Mouse (Mus musculus): Measurements from ENCODE around the gene 9530003J23Rik. TPM values are rescaled to one million over a fixed set of nuclear protein-coding genes. Genes with fewer than 3 reads are reported as not detected.

The 9530003J23Rik gene
- polyA plus RNA-seq, 1 experiment: not detected

DNA sequence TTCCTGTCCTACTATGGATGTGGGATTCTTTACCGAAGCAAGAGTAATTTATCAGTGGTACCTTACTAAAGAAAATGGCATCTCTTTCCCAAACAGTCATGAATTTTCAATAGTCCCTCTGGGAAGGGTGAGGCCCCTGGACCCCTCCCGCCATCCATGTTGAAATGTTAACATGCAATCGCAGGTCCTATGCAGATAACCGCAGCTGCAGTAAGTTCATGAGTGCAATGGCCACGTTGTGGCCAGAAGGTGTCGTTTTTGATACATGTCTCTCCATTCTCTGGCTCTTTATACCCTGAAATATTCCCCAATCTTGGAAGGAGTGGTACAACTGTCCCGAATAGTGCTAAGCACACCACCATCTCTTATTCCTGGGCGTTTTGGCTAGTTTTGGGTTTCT, 13.4 kb downstream of the 9530003J23Rik start:
- TF ChIP-seq E2F4 (IDR thresholded peaks at IDR 0.05; ENCODE audit: insufficient read depth): no peak
- TF ChIP-seq MYOG (IDR thresholded peaks at IDR 0.05; ENCODE audit: control insufficient read depth in 1 of 3, insufficient read depth in 1 of 3, insufficient read length in 2 of 3, low read depth in 2 of 3): no peak
- no peak for TF ChIP-seq USF1 (IDR thresholded peaks at IDR 0.05; ENCODE audit: low read depth)
- no peak for TF ChIP-seq POLR2A (IDR thresholded peaks at IDR 0.05; ENCODE audit: insufficient read length, low read depth)
- TF ChIP-seq TCF12 (IDR thresholded peaks at IDR 0.05; ENCODE audit: insufficient read depth, poor library complexity, severe bottlenecking): no peak
- peak overlapping the region; percentile 52 for H3K4me3 ChIP-seq
- H3K79me2 ChIP-seq (ENCODE audit: control insufficient read depth, insufficient read depth): peaks cover 22% of the 10 kb centered on the region
- H3K4me2 ChIP-seq (ENCODE audit: low read depth): peak overlapping the region; percentile 94
- no peak overlapping the region for H3ac ChIP-seq (ENCODE audit: control insufficient read depth, insufficient read length)
- H3K36me3 ChIP-seq (ENCODE audit: control insufficient read depth, insufficient read depth): peaks cover 16% of the 10 kb centered on the region
- H3K27me3 ChIP-seq (ENCODE audit: control insufficient read depth, insufficient read depth, insufficient read length): peaks cover 5% of the 10 kb centered on the region

DNA sequence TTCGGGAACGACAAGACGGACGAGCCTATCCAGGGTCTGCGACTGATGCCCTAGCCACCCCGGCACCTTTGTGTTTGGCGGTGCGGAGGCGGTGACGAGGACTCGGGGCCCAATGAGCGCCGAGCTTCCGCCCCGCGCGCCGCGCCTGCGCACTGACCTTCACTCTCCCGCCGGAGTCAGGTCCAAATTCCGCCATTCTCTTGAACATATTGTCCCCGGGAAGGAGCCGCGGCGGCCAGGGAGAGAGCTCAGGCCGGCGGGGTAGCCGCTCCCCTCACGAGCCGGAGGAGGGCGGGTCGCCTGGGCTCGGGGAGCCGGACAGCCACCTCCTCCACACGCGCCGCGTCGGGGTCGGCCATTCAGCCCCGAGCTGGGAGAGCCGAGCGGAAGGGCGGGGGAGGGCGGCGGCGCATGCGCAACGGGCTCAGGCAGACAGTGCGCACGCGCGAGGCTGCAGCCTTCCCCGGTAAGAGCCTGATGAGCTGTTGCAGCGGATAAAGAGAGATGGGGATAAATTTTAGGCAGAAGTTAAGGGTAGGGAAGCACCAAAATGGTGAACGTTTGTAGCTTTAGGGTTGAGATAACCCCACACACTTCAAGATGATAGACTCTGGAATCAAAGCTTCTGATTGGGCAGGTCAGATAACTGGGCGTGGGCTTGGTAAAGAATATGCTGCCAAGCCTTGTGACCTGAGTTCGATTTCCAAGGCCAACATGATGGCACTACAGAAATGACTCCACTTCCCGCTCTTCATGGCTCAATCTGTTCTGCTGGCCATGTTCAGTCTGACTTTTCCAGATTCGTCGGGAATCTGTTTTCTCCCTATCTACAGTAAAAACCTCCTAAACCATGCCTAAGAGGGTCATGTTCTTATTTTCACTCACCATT, 14.2 kb downstream of the 9530003J23Rik start, which contains the start of gene Yeats4:
Gene Yeats4 (minus strand): TSS at position 406 of the 889 bp plus-strand sequence.
- TF ChIP-seq TCF3 (IDR thresholded peaks at IDR 0.05; ENCODE audit: insufficient read length, low read depth): no peak
- TF ChIP-seq E2F4 (IDR thresholded peaks at IDR 0.05; ENCODE audit: insufficient read depth): peak; percentile 84
- no peak for TF ChIP-seq MAX (IDR thresholded peaks at IDR 0.05; ENCODE audit: low read depth)
- TF ChIP-seq POLR2AphosphoS2 (IDR thresholded peaks at IDR 0.05; ENCODE audit: insufficient read length, low read depth): peak; percentile 92
- peak; percentile 85 for TF ChIP-seq POLR2A (IDR thresholded peaks at IDR 0.05; ENCODE audit: insufficient read length, low read depth)
- H3K79me2 ChIP-seq (ENCODE audit: control insufficient read depth, insufficient read depth): peaks cover 22% of the 10 kb centered on the region
- H3K36me3 ChIP-seq (ENCODE audit: control insufficient read depth, insufficient read depth): peaks cover 16% of the 10 kb centered on the region
- peak within 1 kb of the TSS; percentile 53 for H3ac ChIP-seq (ENCODE audit: control insufficient read depth, insufficient read length)
- no peaks in the 10 kb centered on the region for H3K27me3 ChIP-seq (ENCODE audit: control insufficient read depth, insufficient read depth, insufficient read length)
- peak within 1 kb of the TSS; percentile 95 for H3K4me2 ChIP-seq (ENCODE audit: low read depth)
- H3K4me3 ChIP-seq: peak within 1 kb of the TSS; percentile 52

DNA sequence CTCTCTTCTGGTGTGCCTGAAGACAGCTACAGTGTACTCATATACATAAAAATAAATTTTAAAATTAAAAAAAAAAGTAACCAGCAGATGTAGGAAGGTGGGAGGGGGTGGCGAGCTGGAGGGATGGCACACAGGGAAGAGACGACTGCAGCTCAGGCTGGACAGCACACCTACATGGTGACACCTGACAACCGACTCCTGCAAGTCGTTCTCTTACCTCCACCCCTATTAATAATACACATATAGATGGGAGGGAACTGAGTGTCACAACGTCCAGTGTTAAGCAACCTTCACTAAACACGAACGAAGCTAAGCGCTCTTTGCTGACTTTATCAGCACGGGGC, 14.8 kb downstream of the 9530003J23Rik start:
- H3ac ChIP-seq (ENCODE audit: control insufficient read depth, insufficient read length): peak overlapping the region; percentile 53
- H3K79me2 ChIP-seq (ENCODE audit: control insufficient read depth, insufficient read depth): peaks cover 22% of the 10 kb centered on the region
- TF ChIP-seq MYOG (IDR thresholded peaks at IDR 0.05; ENCODE audit: control insufficient read depth in 1 of 3, insufficient read depth in 1 of 3, insufficient read length in 2 of 3, low read depth in 2 of 3) (no peak), CEBPB (IDR thresholded peaks at IDR 0.05; ENCODE audit: insufficient read depth, poor library complexity, severe bottlenecking) (no peak), USF1 (IDR thresholded peaks at IDR 0.05; ENCODE audit: low read depth) (no peak), MAX (IDR thresholded peaks at IDR 0.05; ENCODE audit: low read depth) (no peak), POLR2A (IDR thresholded peaks at IDR 0.05; ENCODE audit: insufficient read length, low read depth) (no peak), MYOD1 (IDR thresholded peaks at IDR 0.05; ENCODE audit: control insufficient read depth in 1 of 3, insufficient read length in 2 of 3, low read depth in 2 of 3) (no peak), TCF3 (IDR thresholded peaks at IDR 0.05; ENCODE audit: insufficient read length, low read depth) (no peak), POLR2AphosphoS2 (IDR thresholded peaks at IDR 0.05; ENCODE audit: insufficient read length, low read depth) (no peak), SRF (IDR thresholded peaks at IDR 0.05; ENCODE audit: control insufficient read depth, insufficient read length, low read depth) (no peak), REST (IDR thresholded peaks at IDR 0.05; ENCODE audit: insufficient read depth, insufficient read length) (no peak), TCF12 (IDR thresholded peaks at IDR 0.05; ENCODE audit: insufficient read depth, poor library complexity, severe bottlenecking) (no peak), E2F4 (IDR thresholded peaks at IDR 0.05; ENCODE audit: insufficient read depth) (no peak)

DNA sequence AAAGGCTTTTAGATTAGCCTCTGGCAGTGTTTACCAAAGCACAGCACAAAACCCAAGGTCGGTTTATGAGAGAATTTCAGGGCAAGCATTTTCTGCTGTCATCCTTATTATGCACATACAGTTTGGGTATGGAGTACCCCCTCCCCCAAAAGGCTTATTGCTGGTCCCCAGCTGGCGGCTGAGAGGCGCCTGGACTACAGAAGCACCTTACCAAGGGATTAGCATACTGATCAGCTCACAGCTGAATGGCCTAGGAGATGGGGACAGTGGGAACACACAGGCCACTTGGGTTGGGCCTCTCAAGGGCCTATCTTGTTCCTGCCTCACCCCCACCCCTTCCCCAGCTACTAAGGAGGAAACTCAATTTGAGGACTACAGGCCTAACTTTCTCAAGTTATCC, 15.7 kb downstream of the 9530003J23Rik start:
- TF ChIP-seq SRF (IDR thresholded peaks at IDR 0.05; ENCODE audit: control insufficient read depth, insufficient read length, low read depth) (no peak), POLR2A (IDR thresholded peaks at IDR 0.05; ENCODE audit: insufficient read length, low read depth) (no peak), TCF12 (IDR thresholded peaks at IDR 0.05; ENCODE audit: insufficient read depth, poor library complexity, severe bottlenecking) (no peak), REST (IDR thresholded peaks at IDR 0.05; ENCODE audit: insufficient read depth, insufficient read length) (no peak), USF1 (IDR thresholded peaks at IDR 0.05; ENCODE audit: low read depth) (no peak), E2F4 (IDR thresholded peaks at IDR 0.05; ENCODE audit: insufficient read depth) (no peak), MYOD1 (IDR thresholded peaks at IDR 0.05; ENCODE audit: control insufficient read depth in 1 of 3, insufficient read length in 2 of 3, low read depth in 2 of 3) (no peak), TCF3 (IDR thresholded peaks at IDR 0.05; ENCODE audit: insufficient read length, low read depth) (no peak), CEBPB (IDR thresholded peaks at IDR 0.05; ENCODE audit: insufficient read depth, poor library complexity, severe bottlenecking) (no peak), POLR2AphosphoS2 (IDR thresholded peaks at IDR 0.05; ENCODE audit: insufficient read length, low read depth) (no peak), MAX (IDR thresholded peaks at IDR 0.05; ENCODE audit: low read depth) (no peak)
- Histone ChIP-seq H3K79me2 (ENCODE audit: control insufficient read depth, insufficient read depth) (peaks cover 22% of the 10 kb centered on the region), H3K36me3 (ENCODE audit: control insufficient read depth, insufficient read depth) (peaks cover 20% of the 10 kb centered on the region), H3ac (ENCODE audit: control insufficient read depth, insufficient read length) (no peak overlapping the region), H3K4me3 (peak overlapping the region; percentile 52), H3K27me3 (ENCODE audit: control insufficient read depth, insufficient read depth, insufficient read length) (no peaks in the 10 kb centered on the region), H3K4me2 (ENCODE audit: low read depth) (peak overlapping the region; percentile 95)

More for the DNA sequence above, 14.8 kb downstream of the 9530003J23Rik start:
- H3K4me2 ChIP-seq (ENCODE audit: low read depth): peak overlapping the region; percentile 95
- peaks cover 16% of the 10 kb centered on the region for H3K36me3 ChIP-seq (ENCODE audit: control insufficient read depth, insufficient read depth)
- H3K4me3 ChIP-seq: peak overlapping the region; percentile 52
- H3K27me3 ChIP-seq (ENCODE audit: control insufficient read depth, insufficient read depth, insufficient read length): no peaks in the 10 kb centered on the region

DNA sequence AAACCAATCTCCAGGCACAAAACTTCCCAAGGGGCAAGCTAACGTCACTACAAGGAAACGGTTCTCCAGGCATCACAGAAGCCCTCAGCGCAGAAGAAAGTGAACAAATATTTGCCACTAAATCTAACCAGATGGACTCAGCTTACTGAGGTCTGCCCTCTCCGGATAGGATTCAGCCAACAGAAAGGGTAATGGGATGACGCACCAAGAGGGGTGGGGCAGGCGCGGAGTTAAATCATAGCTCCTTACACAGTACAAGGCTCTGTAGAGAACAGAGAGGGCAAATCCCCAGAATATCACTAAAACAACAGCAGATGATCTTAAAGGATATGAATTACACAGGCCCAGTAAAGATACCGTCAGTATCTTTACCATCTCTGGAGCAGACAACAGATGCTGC, 20.2 kb downstream of the 9530003J23Rik start:
- no peaks in the 10 kb centered on the region for H3K27me3 ChIP-seq (ENCODE audit: control insufficient read depth, insufficient read depth, insufficient read length)
- peaks cover 35% of the 10 kb centered on the region for H3K36me3 ChIP-seq (ENCODE audit: control insufficient read depth, insufficient read depth)

More for the DNA sequence above, 20.2 kb downstream of the 9530003J23Rik start:
- H3K4me2 ChIP-seq (ENCODE audit: low read depth): no peak overlapping the region
- no peak overlapping the region for H3K4me3 ChIP-seq
- peaks cover 15% of the 10 kb centered on the region for H3K79me2 ChIP-seq (ENCODE audit: control insufficient read depth, insufficient read depth)
- no peak overlapping the region for H3ac ChIP-seq (ENCODE audit: control insufficient read depth, insufficient read length)
- no peak for TF ChIP-seq TCF3 (IDR thresholded peaks at IDR 0.05; ENCODE audit: insufficient read length, low read depth)
- TF ChIP-seq MYOG (IDR thresholded peaks at IDR 0.05; ENCODE audit: control insufficient read depth in 1 of 3, insufficient read depth in 1 of 3, insufficient read length in 2 of 3, low read depth in 2 of 3): no peak
- no peak for TF ChIP-seq MYOD1 (IDR thresholded peaks at IDR 0.05; ENCODE audit: control insufficient read depth in 1 of 3, insufficient read length in 2 of 3, low read depth in 2 of 3)
- TF ChIP-seq CEBPB (IDR thresholded peaks at IDR 0.05; ENCODE audit: insufficient read depth, poor library complexity, severe bottlenecking): no peak
- no peak for TF ChIP-seq E2F4 (IDR thresholded peaks at IDR 0.05; ENCODE audit: insufficient read depth)
- no peak for TF ChIP-seq MAX (IDR thresholded peaks at IDR 0.05; ENCODE audit: low read depth)
- TF ChIP-seq SRF (IDR thresholded peaks at IDR 0.05; ENCODE audit: control insufficient read depth, insufficient read length, low read depth): no peak
- no peak for TF ChIP-seq REST (IDR thresholded peaks at IDR 0.05; ENCODE audit: insufficient read depth, insufficient read length)
- TF ChIP-seq USF1 (IDR thresholded peaks at IDR 0.05; ENCODE audit: low read depth): no peak
- no peak for TF ChIP-seq POLR2A (IDR thresholded peaks at IDR 0.05; ENCODE audit: insufficient read length, low read depth)
- no peak for TF ChIP-seq TCF12 (IDR thresholded peaks at IDR 0.05; ENCODE audit: insufficient read depth, poor library complexity, severe bottlenecking)
- no peak for TF ChIP-seq POLR2AphosphoS2 (IDR thresholded peaks at IDR 0.05; ENCODE audit: insufficient read length, low read depth)

All from myocyte (in vitro differentiated cells).